Mouse (Mus musculus) kidney, adult 10 weeks (tissue): ENCODE measurements around the gene Cdkl5. TPM values are rescaled to one million over a fixed set of nuclear protein-coding genes. Genes with fewer than 3 reads are reported as not detected.

Source experiments
- polyA plus RNA-seq: library from polyadenylated mRNA; stranded (reverse); fragments of 350-450 nt; fragmentation: Illumina TruSeq; extraction: RNeasy Lipid Tissue Mini Kit (QIAGEN cat#74804); gene quantifications from one replicate; pipeline ENCODE4 v1.2.3, GENCODE M21; 2014; ENCODE audit warnings: low read depth, low replicate concordance

Cdkl5 gene
- polyA plus RNA-seq = 9.2 TPM

GRCm38 (mm10) chrX:160994543-160995121 lies at the start of gene Cdkl5:
TSS of gene Cdkl5 (minus strand) at chrX:160994704.

GRCm38 (mm10) chrX:160906952-160907351 lies 87.6 kb downstream of the Cdkl5 start, which contains the start of gene Gja6:
TSS of gene Gja6 (minus strand) at chrX:160907052.

GRCm38 (mm10) chrX:160767713-160768112 lies 226.8 kb downstream of the Cdkl5 start, which contains the start of gene Rs1:
TSS of gene Rs1 (plus strand) at chrX:160768013.

GRCm38 (mm10) chrX:160735650-160736049 lies 258.9 kb downstream of the Cdkl5 start, which contains the start of gene Ppef1:
TSS of gene Ppef1 (minus strand) at chrX:160735765.

Other genes starting within 250 kb of the Cdkl5 start
- gene Rs1, start 226.7 kb downstream of the Cdkl5 start, polyA plus RNA-seq = not detected
- not detected for gene Gja6, start 87.7 kb downstream of the Cdkl5 start, polyA plus RNA-seq
- gene Scml2, start 122.5 kb upstream of the Cdkl5 start, polyA plus RNA-seq = 1.4 TPM